ENCODE assay signal across 13 mouse cellular contexts in genomic region chr13:29944493-29944892, GRCm38 (mm10). TPM values are rescaled to one million over a fixed set of nuclear protein-coding genes. Genes with fewer than 3 reads are reported as not detected.
DNase-seq lines count a peak whose midpoint lies in the region; TF ChIP-seq lines count a peak whose summit lies in the region.
"Had no signal": no experiment of that assay in that cellular context is flagged by ENCODE, and none has a peak within 500 bp of the region (broad histone marks: within the 10 kb centered on the region; RNA-seq: fewer than 3 reads in every experiment).

No protein-coding gene starts in this region.

- no peak overlapping the region for H3K27ac ChIP-seq in forebrain, embryonic 10.5 days
- H3K27ac ChIP-seq: stomach, embryonic 15.5 days had no signal

- TF ChIP-seq CTCF in lung, adult 2 months (IDR thresholded peaks at IDR 0.05; ENCODE audit: insufficient read depth, low read length) = no peak

- intact Hi-C loops in gastrocnemius, postnatal 36 days (cut with DNase I) = loop anchor here (5.0 kb wide), 1 partner anchor 38 kb away; no protein-coding TSS in a partner anchor

- H3K27me3 ChIP-seq in forebrain, embryonic 10.5 days (ENCODE audit: poor library complexity, severe bottlenecking) = no peaks in the 10 kb centered on the region
- H3K27me3 ChIP-seq: stomach, embryonic 15.5 days had no signal

- H3K4me1 ChIP-seq in lung, adult 2 months (ENCODE audit: control insufficient read depth, insufficient read depth, low read length) = no peaks in the 10 kb centered on the region
- H3K4me1 ChIP-seq in forebrain, embryonic 10.5 days = peaks cover 8% of the 10 kb centered on the region; the same call in 1 of the 2 replicates

- H3K36me3 ChIP-seq in forebrain, embryonic 10.5 days (replicated peaks) = peaks cover 89% of the 10 kb centered on the region

- TF ChIP-seq POLR2A in lung, adult 2 months (IDR thresholded peaks at IDR 0.05; ENCODE audit: borderline replicate concordance, extremely low read depth, low read depth, low read length) = no peak

- peak; percentile 16 for DNase-seq in gastrocnemius, postnatal 25 days
- DNase-seq in gastrocnemius, postnatal 36 days = no peak
- DNase-seq in lung, postnatal 10 days = peak; percentile 5
- DNase-seq in lung, adult 2 months = no peak
- DNase-seq in kidney, postnatal 10 days = peak; percentile 19
- no peak for DNase-seq in adrenal gland, adult (ENCODE audit: inconsistent age in 2 of 2, low spot score in 1 of 2)
- no peak for DNase-seq in thymus, postnatal 0 days (ENCODE audit: low spot score)
- DNase-seq in forebrain, embryonic 10.5 days (ENCODE audit: extremely low spot score, low spot score) = no peak
- DNase-seq: heart, adult 11 months; lung, adult 18-20 months; midbrain, embryonic 14.5 days; spleen, adult 18-20 months had no signal

- H3K9me3 ChIP-seq in forebrain, embryonic 10.5 days = no peaks in the 10 kb centered on the region
- H3K9me3 ChIP-seq: stomach, embryonic 15.5 days had no signal

- WGBS in lung, adult 2 months = 63% methylated on average over 8 of the region's 8 CpGs
- 91% methylated on average over 8 of the region's 8 CpGs for WGBS in forebrain, embryonic 10.5 days

- H3K4me3 ChIP-seq in lung, adult 2 months (replicated peaks; ENCODE audit: extremely low read depth, low read depth, low read length) = no peak overlapping the region
- no peak overlapping the region for H3K4me3 ChIP-seq in forebrain, embryonic 10.5 days
- H3K4me3 ChIP-seq: stomach, embryonic 15.5 days had no signal

RNA-seq across cellular contexts. Expression of gene E2f3, which starts 41.4 kb away (rescaled TPM):
- total RNA-seq in gastrocnemius, postnatal 25 days (2021) = 10 to 100 TPM in 1 of 2 experiments, 1 to 10 TPM in 1; 7.8 to 10.2 TPM
- total RNA-seq in gastrocnemius, postnatal 36 days (2021) = 1 to 10 TPM; 8.5 to 9.7 TPM
- polyA plus RNA-seq in lung, adult 2 months (2012; rRNA removed) = 1.5 and 3.2 TPM in 2 replicates
- polyA plus RNA-seq in thymus, postnatal 0 days (2015; fragmentation: Nextera tagmentation; extraction: Ambion mirVana) = 7.1 and 7.5 TPM in 2 replicates
- 22.5 and 25.6 TPM in 2 replicates for polyA plus RNA-seq in forebrain, embryonic 10.5 days (2016; fragmentation: Nextera tagmentation; extraction: Ambion mirVana)

Comparison
In these comparisons a context has a peak if more than half of its experiments do, and no peak if none do; other contexts are left out.
1. DNase-seq: peak in gastrocnemius, postnatal 25 days (single experiment), lung, postnatal 10 days (single experiment) and kidney, postnatal 10 days (single experiment); none in gastrocnemius, postnatal 36 days (0 of 2), lung, adult 2 months (single experiment), adrenal gland, adult (0 of 2), thymus, postnatal 0 days (single experiment) and forebrain, embryonic 10.5 days (single experiment).